Comparison of ENCODE assay signal across 11 mouse cellular contexts in the genomic region with DNA sequence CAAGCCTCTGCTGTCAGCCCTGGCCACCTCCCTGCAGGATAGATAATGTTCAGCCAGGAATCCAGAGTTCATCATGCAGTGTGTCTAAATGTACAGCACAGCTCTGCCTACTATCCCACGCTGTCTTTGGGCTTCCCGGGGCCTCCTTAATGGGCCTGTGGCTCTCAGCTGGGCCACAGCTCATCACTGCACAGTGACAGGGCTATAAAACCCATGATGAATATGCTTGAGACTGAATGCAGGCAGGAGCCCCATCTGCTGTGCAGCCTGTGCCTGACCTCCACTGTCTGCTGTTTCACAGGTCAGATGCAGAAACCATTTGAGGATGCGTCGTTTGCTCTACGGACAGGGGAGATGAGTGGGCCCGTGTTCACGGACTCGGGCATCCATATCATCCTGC. TPM values are rescaled to one million over a fixed set of nuclear protein-coding genes. Genes with fewer than 3 reads are reported as not detected.
DNase-seq lines count a peak whose midpoint lies in the region; ATAC-seq and TF ChIP-seq lines count a peak whose summit lies in the region.
"Had no signal": no experiment of that assay in that cellular context is flagged by ENCODE, and none has a peak within 500 bp of the region (broad histone marks: within the 10 kb centered on the region; RNA-seq: fewer than 3 reads in every experiment).

No protein-coding gene starts in this region.

- no peaks in the 10 kb centered on the region for H3K9me3 ChIP-seq in forebrain, embryonic 12.5 days
- no peaks in the 10 kb centered on the region for H3K9me3 ChIP-seq in forebrain, embryonic 11.5 days (ENCODE audit: control insufficient read depth, low read length)
- no peaks in the 10 kb centered on the region for H3K9me3 ChIP-seq in midbrain, embryonic 10.5 days (replicated peaks)
- no peaks in the 10 kb centered on the region for H3K9me3 ChIP-seq in midbrain, embryonic 11.5 days (ENCODE audit: control insufficient read depth, low read length)
- no peaks in the 10 kb centered on the region for H3K9me3 ChIP-seq in midbrain, embryonic 14.5 days (ENCODE audit: control insufficient read depth, low read length)
- H3K9me3 ChIP-seq in neural tube, embryonic 15.5 days (replicated peaks): no peaks in the 10 kb centered on the region
- H3K9me3 ChIP-seq: liver, embryonic 12.5 days; megakaryocyte, embryonic 14.5 days had no signal

- TF ChIP-seq CTCF in lung, adult 2 months (IDR thresholded peaks at IDR 0.05; ENCODE audit: insufficient read depth, low read length): no peak

- TF ChIP-seq POLR2A in lung, adult 2 months (IDR thresholded peaks at IDR 0.05; ENCODE audit: borderline replicate concordance, extremely low read depth, low read depth, low read length): no peak

- H3K36me3 ChIP-seq in forebrain, embryonic 12.5 days (replicated peaks): peaks cover 67% of the 10 kb centered on the region
- H3K36me3 ChIP-seq in forebrain, embryonic 11.5 days (ENCODE audit: control insufficient read depth, insufficient read depth, low read length): peaks cover 8% of the 10 kb centered on the region; the same call in 1 of the 2 replicates
- H3K36me3 ChIP-seq in midbrain, embryonic 10.5 days: peaks cover 78% of the 10 kb centered on the region
- H3K36me3 ChIP-seq in midbrain, embryonic 11.5 days (ENCODE audit: control insufficient read depth, insufficient read depth, low read length): peaks cover 22% of the 10 kb centered on the region
- H3K36me3 ChIP-seq in midbrain, embryonic 14.5 days (ENCODE audit: control insufficient read depth, insufficient read depth, low read length): peaks cover 59% of the 10 kb centered on the region
- peaks cover 47% of the 10 kb centered on the region for H3K36me3 ChIP-seq in neural tube, embryonic 15.5 days

- 92% methylated on average over 8 of the region's 8 CpGs for WGBS in forebrain, embryonic 12.5 days
- 98% methylated on average over 8 of the region's 8 CpGs for WGBS in forebrain, embryonic 11.5 days
- WGBS in midbrain, embryonic 10.5 days: 93% methylated on average over 8 of the region's 8 CpGs
- WGBS in midbrain, embryonic 11.5 days: 91% methylated on average over 8 of the region's 8 CpGs
- WGBS in midbrain, embryonic 14.5 days: 81% methylated on average over 8 of the region's 8 CpGs
- 31% methylated on average over 8 of the region's 8 CpGs for WGBS in neural tube, embryonic 15.5 days
- WGBS in lung, adult 2 months: 95% methylated on average over 8 of the region's 8 CpGs

- peak overlapping the region; percentile 84 for H3K27ac ChIP-seq in forebrain, embryonic 12.5 days
- no peak overlapping the region for H3K27ac ChIP-seq in forebrain, embryonic 11.5 days (ENCODE audit: low read depth, low read length)
- H3K27ac ChIP-seq in midbrain, embryonic 10.5 days (replicated peaks): 0 out of 2 replicates have a peak overlapping the region, but pooled peaks have one; percentile 19
- H3K27ac ChIP-seq in midbrain, embryonic 11.5 days (ENCODE audit: low read depth, low read length): no peak overlapping the region; the same call in 1 of the 2 replicates
- peak overlapping the region; percentile 68 for H3K27ac ChIP-seq in midbrain, embryonic 14.5 days (replicated peaks; ENCODE audit: low read depth, low read length)
- peak overlapping the region; percentile 83 for H3K27ac ChIP-seq in neural tube, embryonic 15.5 days (replicated peaks)
- H3K27ac ChIP-seq: liver, embryonic 12.5 days had no signal

- no peaks in the 10 kb centered on the region for H3K27me3 ChIP-seq in forebrain, embryonic 12.5 days
- no peaks in the 10 kb centered on the region for H3K27me3 ChIP-seq in forebrain, embryonic 11.5 days (ENCODE audit: control insufficient read depth, insufficient read depth, low read length)
- no peaks in the 10 kb centered on the region for H3K27me3 ChIP-seq in midbrain, embryonic 10.5 days (ENCODE audit: low read depth, poor library complexity, severe bottlenecking)
- H3K27me3 ChIP-seq in midbrain, embryonic 11.5 days (ENCODE audit: control insufficient read depth, insufficient read depth, low read length): no peaks in the 10 kb centered on the region
- H3K27me3 ChIP-seq in midbrain, embryonic 14.5 days (ENCODE audit: control insufficient read depth, insufficient read depth, low read length): no peaks in the 10 kb centered on the region
- H3K27me3 ChIP-seq in neural tube, embryonic 15.5 days (replicated peaks): no peaks in the 10 kb centered on the region
- H3K27me3 ChIP-seq: liver, embryonic 12.5 days; megakaryocyte, embryonic 14.5 days had no signal

- no peak for ATAC-seq in forebrain, embryonic 12.5 days (ENCODE audit: low FRiP score)
- ATAC-seq in forebrain, embryonic 11.5 days (replicated peaks; ENCODE audit: low FRiP score): no peak
- no peak for ATAC-seq in midbrain, embryonic 11.5 days (ENCODE audit: low FRiP score)
- no peak for ATAC-seq in midbrain, embryonic 14.5 days (ENCODE audit: low FRiP score, low TSS enrichment)
- peak; percentile 14; the same call in 1 of the 2 replicates for ATAC-seq in neural tube, embryonic 15.5 days (ENCODE audit: low FRiP score)
- no peak for ATAC-seq in CD4-positive, CD25-positive, alpha-beta regulatory T cell, adult 4 months
- ATAC-seq: activated CD4-positive, CD25-positive, alpha-beta regulatory T cell, adult 4 months had no signal

- no peak overlapping the region for H3K4me2 ChIP-seq in forebrain, embryonic 12.5 days
- H3K4me2 ChIP-seq in forebrain, embryonic 11.5 days (ENCODE audit: low read depth, low read length, severe bottlenecking): no peak overlapping the region
- H3K4me2 ChIP-seq in midbrain, embryonic 11.5 days: no peak overlapping the region
- no peak overlapping the region for H3K4me2 ChIP-seq in midbrain, embryonic 14.5 days (ENCODE audit: low read length)
- H3K4me2 ChIP-seq in neural tube, embryonic 15.5 days: no peak overlapping the region
- H3K4me2 ChIP-seq: liver, embryonic 12.5 days had no signal

- no peak for DNase-seq in forebrain, embryonic 11.5 days (ENCODE audit: low spot score)
- no peak for DNase-seq in midbrain, embryonic 10.5 days (ENCODE audit: low spot score)
- no peak for DNase-seq in midbrain, embryonic 11.5 days (ENCODE audit: low spot score, missing footprints)
- no peak for DNase-seq in midbrain, embryonic 14.5 days
- DNase-seq in lung, adult 2 months: no peak

- no peak overlapping the region for H3K4me3 ChIP-seq in forebrain, embryonic 12.5 days (replicated peaks)
- no peak overlapping the region for H3K4me3 ChIP-seq in forebrain, embryonic 11.5 days (ENCODE audit: low read depth, low read length)
- H3K4me3 ChIP-seq in midbrain, embryonic 10.5 days: no peak overlapping the region
- no peak overlapping the region for H3K4me3 ChIP-seq in midbrain, embryonic 11.5 days (ENCODE audit: low read depth, low read length)
- H3K4me3 ChIP-seq in midbrain, embryonic 14.5 days (replicated peaks; ENCODE audit: low read depth, low read length): no peak overlapping the region
- no peak overlapping the region for H3K4me3 ChIP-seq in neural tube, embryonic 15.5 days (replicated peaks)
- no peak overlapping the region for H3K4me3 ChIP-seq in lung, adult 2 months (replicated peaks; ENCODE audit: extremely low read depth, low read depth, low read length)
- H3K4me3 ChIP-seq: liver, embryonic 12.5 days; megakaryocyte, embryonic 14.5 days had no signal

- 0 out of 2 replicates have a peak overlapping the region, but pooled peaks have one; percentile 5 for H3K9ac ChIP-seq in forebrain, embryonic 12.5 days
- no peak overlapping the region for H3K9ac ChIP-seq in forebrain, embryonic 11.5 days (ENCODE audit: low read length)
- no peak overlapping the region for H3K9ac ChIP-seq in midbrain, embryonic 11.5 days (ENCODE audit: low read length)
- H3K9ac ChIP-seq in midbrain, embryonic 14.5 days (replicated peaks; ENCODE audit: low read length): no peak overlapping the region; the same call in 1 of the 2 replicates
- H3K9ac ChIP-seq in neural tube, embryonic 15.5 days (replicated peaks): peak overlapping the region; percentile 20
- H3K9ac ChIP-seq: liver, embryonic 12.5 days had no signal

- H3K4me1 ChIP-seq in forebrain, embryonic 12.5 days: peaks cover 44% of the 10 kb centered on the region
- peaks cover 12% of the 10 kb centered on the region for H3K4me1 ChIP-seq in forebrain, embryonic 11.5 days (replicated peaks; ENCODE audit: control insufficient read depth, insufficient read depth, low read length)
- peaks cover 45% of the 10 kb centered on the region for H3K4me1 ChIP-seq in midbrain, embryonic 10.5 days
- H3K4me1 ChIP-seq in midbrain, embryonic 11.5 days (ENCODE audit: control insufficient read depth, insufficient read depth, low read length): peaks cover 12% of the 10 kb centered on the region
- peaks cover 19% of the 10 kb centered on the region for H3K4me1 ChIP-seq in midbrain, embryonic 14.5 days (ENCODE audit: control insufficient read depth, insufficient read depth, low read length)
- H3K4me1 ChIP-seq in neural tube, embryonic 15.5 days: peaks cover 49% of the 10 kb centered on the region
- no peaks in the 10 kb centered on the region for H3K4me1 ChIP-seq in lung, adult 2 months (ENCODE audit: control insufficient read depth, insufficient read depth, low read length)

RNA-seq across cellular contexts. Expression of gene Pin1, which starts 11.0 kb away (rescaled TPM):
- 53.9 and 56.2 TPM in 2 replicates for polyA plus RNA-seq in forebrain, embryonic 12.5 days (2016; fragmentation: Nextera tagmentation; extraction: Ambion mirVana)
- 63.0 and 72.5 TPM in 2 replicates for polyA plus RNA-seq in forebrain, embryonic 11.5 days (2014; fragmentation: Nextera tagmentation; extraction: Ambion mirVana)
- polyA plus RNA-seq in midbrain, embryonic 10.5 days (2016; fragmentation: Nextera tagmentation; extraction: Ambion mirVana): 84.0 and 91.4 TPM in 2 replicates
- 60.8 and 64.6 TPM in 2 replicates for polyA plus RNA-seq in midbrain, embryonic 11.5 days (2014; fragmentation: Nextera tagmentation; extraction: Ambion mirVana)
- 56.7 and 68.6 TPM in 2 replicates for polyA plus RNA-seq in midbrain, embryonic 14.5 days (2014; fragmentation: Nextera tagmentation; extraction: Ambion mirVana)
- polyA plus RNA-seq in neural tube, embryonic 15.5 days (2015; fragmentation: Nextera tagmentation; extraction: Ambion mirVana): 69.6 and 71.6 TPM in 2 replicates
- 10 to 100 TPM; 19.7 to 22.9 TPM for polyA plus RNA-seq in CD4-positive, CD25-positive, alpha-beta regulatory T cell, adult 4 months (2017; shearing (Covaris generic))
- polyA plus RNA-seq in lung, adult 2 months (2012; rRNA removed): 14.8 and 17.9 TPM in 2 replicates

RNA-seq across cellular contexts. Expression of gene Fbxl12, which starts 18.3 kb away (rescaled TPM):
- 16.2 and 16.4 TPM in 2 replicates for polyA plus RNA-seq in forebrain, embryonic 12.5 days (2016; fragmentation: Nextera tagmentation; extraction: Ambion mirVana)
- polyA plus RNA-seq in forebrain, embryonic 11.5 days (2014; fragmentation: Nextera tagmentation; extraction: Ambion mirVana): 13.1 and 14.8 TPM in 2 replicates
- 20.4 and 21.2 TPM in 2 replicates for polyA plus RNA-seq in midbrain, embryonic 10.5 days (2016; fragmentation: Nextera tagmentation; extraction: Ambion mirVana)
- 10.5 and 12.0 TPM in 2 replicates for polyA plus RNA-seq in midbrain, embryonic 11.5 days (2014; fragmentation: Nextera tagmentation; extraction: Ambion mirVana)
- 12.1 and 20.8 TPM in 2 replicates for polyA plus RNA-seq in midbrain, embryonic 14.5 days (2014; fragmentation: Nextera tagmentation; extraction: Ambion mirVana)
- 13.0 and 20.6 TPM in 2 replicates for polyA plus RNA-seq in neural tube, embryonic 15.5 days (2015; fragmentation: Nextera tagmentation; extraction: Ambion mirVana)
- 10 to 100 TPM; 54.4 to 79.2 TPM for polyA plus RNA-seq in CD4-positive, CD25-positive, alpha-beta regulatory T cell, adult 4 months (2017; shearing (Covaris generic))
- polyA plus RNA-seq in lung, adult 2 months (2012; rRNA removed): 55.6 and 59.7 TPM in 2 replicates

RNA-seq across cellular contexts. Expression of gene Ubl5, which starts 20.2 kb away (rescaled TPM):
- 499 and 516 TPM in 2 replicates for polyA plus RNA-seq in forebrain, embryonic 12.5 days (2016; fragmentation: Nextera tagmentation; extraction: Ambion mirVana)
- polyA plus RNA-seq in forebrain, embryonic 11.5 days (2014; fragmentation: Nextera tagmentation; extraction: Ambion mirVana): 350 and 401 TPM in 2 replicates
- polyA plus RNA-seq in midbrain, embryonic 10.5 days (2016; fragmentation: Nextera tagmentation; extraction: Ambion mirVana): 381 and 400 TPM in 2 replicates
- polyA plus RNA-seq in midbrain, embryonic 11.5 days (2014; fragmentation: Nextera tagmentation; extraction: Ambion mirVana): 459 TPM in 2 replicates
- 444 and 552 TPM in 2 replicates for polyA plus RNA-seq in midbrain, embryonic 14.5 days (2014; fragmentation: Nextera tagmentation; extraction: Ambion mirVana)
- polyA plus RNA-seq in neural tube, embryonic 15.5 days (2015; fragmentation: Nextera tagmentation; extraction: Ambion mirVana): 463 and 500 TPM in 2 replicates
- polyA plus RNA-seq in CD4-positive, CD25-positive, alpha-beta regulatory T cell, adult 4 months (2017; shearing (Covaris generic)): 100 to 1,000 TPM; 274 to 342 TPM
- polyA plus RNA-seq in lung, adult 2 months (2012; rRNA removed): 172 and 176 TPM in 2 replicates

Comparison
In these comparisons a context has a peak if more than half of its experiments do, and no peak if none do; other contexts are left out.
1. H3K27ac ChIP-seq: peak in forebrain, embryonic 12.5 days (single experiment), midbrain, embryonic 10.5 days (single experiment), midbrain, embryonic 14.5 days (single experiment) and neural tube, embryonic 15.5 days (single experiment); none in forebrain, embryonic 11.5 days (single experiment) and midbrain, embryonic 11.5 days (single experiment).
2. H3K9ac ChIP-seq: peak in forebrain, embryonic 12.5 days (single experiment) and neural tube, embryonic 15.5 days (single experiment); none in forebrain, embryonic 11.5 days (single experiment), midbrain, embryonic 11.5 days (single experiment) and midbrain, embryonic 14.5 days (single experiment).